Mouse (Mus musculus): ENCODE results near the gene Il31ra. TPM values are rescaled to one million over a fixed set of nuclear protein-coding genes. Genes with fewer than 3 reads are reported as not detected.

The Il31ra gene
- polyA plus RNA-seq, 1 experiment from 2014 or later: 0.22 TPM

DNA sequence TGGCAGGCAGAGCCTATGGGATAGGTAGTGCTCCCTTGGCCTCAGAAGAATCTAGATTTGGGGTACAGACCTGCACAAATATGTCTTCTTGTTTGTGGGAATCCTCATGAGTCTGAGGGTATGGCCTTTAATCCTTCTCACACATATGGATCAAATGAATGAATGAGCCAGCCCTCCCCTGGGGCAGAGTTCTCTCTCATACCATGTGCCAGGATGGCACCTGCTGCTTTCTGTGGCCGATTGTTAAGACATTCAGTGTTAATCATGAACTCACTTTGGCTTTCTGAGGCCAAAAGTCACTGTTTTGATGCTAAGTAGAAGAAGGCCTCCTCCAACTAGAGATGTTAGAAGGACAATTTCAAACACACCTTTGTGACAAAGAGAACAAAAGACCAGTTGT, 67.0 kb downstream of the Il31ra start:
- Histone ChIP-seq H3K9ac (replicated peaks; ENCODE audit: low read depth, low read length) (no peak overlapping the region), H3K4me2 (replicated peaks; ENCODE audit: low read depth, low read length) (no peak overlapping the region), H3K4me3 (ENCODE audit: low read depth, low read length) (no peak overlapping the region), H3K27me3 (ENCODE audit: control insufficient read depth, insufficient read depth, low read length) (no peaks in the 10 kb centered on the region), H3K4me1 (ENCODE audit: control insufficient read depth, insufficient read depth, low read length) (no peaks in the 10 kb centered on the region), H3K9me3 (ENCODE audit: control insufficient read depth, low read depth, low read length) (no peaks in the 10 kb centered on the region), H3K27ac (ENCODE audit: low read length) (no peak overlapping the region), H3K36me3 (ENCODE audit: control insufficient read depth, insufficient read depth, low read length) (no peaks in the 10 kb centered on the region)
- 73% methylated on average over 1 of the region's 1 CpGs for WGBS
- no peak for ATAC-seq (ENCODE audit: insufficient number of reproducible peaks, insufficient read depth, low FRiP score, low read depth)

DNA sequence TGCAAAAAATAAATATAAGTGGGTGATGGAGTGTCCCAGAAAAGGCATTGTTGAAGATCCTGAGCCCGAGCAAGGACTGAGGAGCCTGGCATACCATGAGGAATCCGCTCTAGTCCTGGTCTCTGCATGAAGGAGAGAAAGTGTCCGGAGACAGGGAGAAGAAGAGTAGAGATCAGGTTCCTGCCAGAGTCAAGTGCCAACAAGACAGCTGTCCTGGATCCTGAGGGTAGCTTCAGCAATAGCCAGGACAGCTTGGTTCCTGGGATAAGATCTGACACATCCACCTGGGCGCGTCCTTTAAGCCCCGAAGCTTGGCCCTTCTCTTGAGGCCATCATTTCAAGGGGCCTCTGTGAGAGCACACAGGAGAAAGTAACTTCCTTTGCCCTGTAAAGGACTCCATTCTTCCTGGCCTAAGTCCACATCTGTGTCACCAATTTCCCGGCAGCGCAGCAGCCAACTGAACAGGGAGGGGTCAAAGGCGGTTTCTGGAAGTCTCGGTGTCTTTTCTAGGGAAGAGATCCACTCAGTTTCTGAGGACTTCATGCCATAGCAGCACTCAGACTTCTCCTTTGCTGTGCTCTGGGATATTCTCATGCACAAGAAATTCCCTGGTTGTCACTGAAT, 70.7 kb downstream of the Il31ra start:
- no peak overlapping the region for H3K4me3 ChIP-seq (ENCODE audit: low read depth, low read length)
- H3K4me2 ChIP-seq (replicated peaks; ENCODE audit: low read depth, low read length): no peak overlapping the region
- no peak overlapping the region for H3K27ac ChIP-seq (ENCODE audit: low read length)
- peaks cover 2% of the 10 kb centered on the region; the same call in 1 of the 2 replicates for H3K9me3 ChIP-seq (ENCODE audit: control insufficient read depth, low read depth, low read length)
- H3K36me3 ChIP-seq (ENCODE audit: control insufficient read depth, insufficient read depth, low read length): no peaks in the 10 kb centered on the region
- H3K9ac ChIP-seq (replicated peaks; ENCODE audit: low read depth, low read length): no peak overlapping the region
- H3K4me1 ChIP-seq (ENCODE audit: control insufficient read depth, insufficient read depth, low read length): no peaks in the 10 kb centered on the region
- no peaks in the 10 kb centered on the region for H3K27me3 ChIP-seq (ENCODE audit: control insufficient read depth, insufficient read depth, low read length)
- 88% methylated on average over 10 of the region's 10 CpGs for WGBS
- no peak for ATAC-seq (ENCODE audit: insufficient number of reproducible peaks, insufficient read depth, low FRiP score, low read depth)

GRCm38 (mm10) chr13:112522896-112523295, 71.3 kb downstream of the Il31ra start:
- Histone ChIP-seq H3K36me3 (ENCODE audit: control insufficient read depth, insufficient read depth, low read length) (no peaks in the 10 kb centered on the region), H3K4me3 (ENCODE audit: low read depth, low read length) (no peak overlapping the region), H3K4me2 (replicated peaks; ENCODE audit: low read depth, low read length) (no peak overlapping the region), H3K9me3 (ENCODE audit: control insufficient read depth, low read depth, low read length) (peaks cover 7% of the 10 kb centered on the region; the same call in 1 of the 2 replicates), H3K4me1 (ENCODE audit: control insufficient read depth, insufficient read depth, low read length) (no peaks in the 10 kb centered on the region), H3K9ac (replicated peaks; ENCODE audit: low read depth, low read length) (no peak overlapping the region), H3K27ac (ENCODE audit: low read length) (no peak overlapping the region), H3K27me3 (ENCODE audit: control insufficient read depth, insufficient read depth, low read length) (no peaks in the 10 kb centered on the region)
- WGBS: 81% methylated on average over 3 of the region's 3 CpGs
- no peak for ATAC-seq (ENCODE audit: insufficient number of reproducible peaks, insufficient read depth, low FRiP score, low read depth)

DNA sequence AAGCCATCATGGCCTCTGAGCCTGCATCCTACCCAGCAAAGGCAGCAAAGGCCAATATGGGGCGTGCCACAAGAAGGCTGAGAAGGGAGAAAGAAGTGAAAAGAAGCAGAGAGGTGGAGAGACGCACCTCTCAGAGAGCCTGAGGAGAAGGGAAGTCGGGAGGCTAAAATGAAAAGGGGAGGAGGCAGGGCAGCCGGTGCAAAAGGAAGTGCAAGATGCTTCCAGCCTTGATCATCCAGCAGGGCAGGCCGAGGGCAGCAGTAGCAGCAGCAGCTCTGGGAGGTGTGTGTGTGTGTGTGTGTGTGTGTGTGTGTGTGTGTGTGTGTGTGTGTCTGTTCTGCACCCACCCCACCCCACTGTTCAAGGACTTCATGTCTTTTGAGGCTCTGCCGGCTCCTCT, 71.9 kb downstream of the Il31ra start:
- H3K27me3 ChIP-seq (ENCODE audit: control insufficient read depth, insufficient read depth, low read length): no peaks in the 10 kb centered on the region
- H3K36me3 ChIP-seq (ENCODE audit: control insufficient read depth, insufficient read depth, low read length): no peaks in the 10 kb centered on the region
- WGBS: 48% methylated on average over 6 of the region's 6 CpGs
- no peak overlapping the region for H3K4me2 ChIP-seq (replicated peaks; ENCODE audit: low read depth, low read length)
- ATAC-seq (ENCODE audit: insufficient number of reproducible peaks, insufficient read depth, low FRiP score, low read depth): no peak
- H3K9me3 ChIP-seq (ENCODE audit: control insufficient read depth, low read depth, low read length): peaks cover 7% of the 10 kb centered on the region; the same call in 1 of the 2 replicates
- no peak overlapping the region for H3K27ac ChIP-seq (ENCODE audit: low read length)
- no peak overlapping the region for H3K4me3 ChIP-seq (ENCODE audit: low read depth, low read length)
- no peak overlapping the region for H3K9ac ChIP-seq (replicated peaks; ENCODE audit: low read depth, low read length)
- H3K4me1 ChIP-seq (ENCODE audit: control insufficient read depth, insufficient read depth, low read length): no peaks in the 10 kb centered on the region

DNA sequence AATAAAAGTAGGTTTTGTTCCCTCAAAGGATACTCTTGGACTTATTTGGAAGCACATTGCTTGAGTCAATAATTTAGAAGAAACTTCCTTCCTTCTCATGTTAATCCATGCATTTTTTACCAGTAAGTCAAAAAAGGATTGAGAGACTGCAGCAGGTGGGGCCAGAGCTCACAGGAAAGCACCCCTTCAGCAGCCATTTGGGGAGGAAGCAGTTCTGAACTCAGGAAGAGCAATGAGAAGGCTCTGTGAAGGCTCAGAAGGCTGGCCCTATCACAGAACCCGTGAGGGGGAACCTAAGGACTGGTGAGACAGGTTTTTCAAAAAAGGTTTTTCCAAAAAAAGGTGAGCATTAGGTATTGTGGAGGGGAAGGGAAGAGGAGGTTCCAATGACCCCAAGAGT, 79.6 kb downstream of the Il31ra start:
- no peak for ATAC-seq (ENCODE audit: insufficient number of reproducible peaks, insufficient read depth, low FRiP score, low read depth)
- Histone ChIP-seq H3K27ac (ENCODE audit: low read length) (no peak overlapping the region), H3K36me3 (ENCODE audit: control insufficient read depth, insufficient read depth, low read length) (no peaks in the 10 kb centered on the region), H3K9me3 (ENCODE audit: control insufficient read depth, low read depth, low read length) (peaks cover 7% of the 10 kb centered on the region; the same call in 1 of the 2 replicates), H3K27me3 (ENCODE audit: control insufficient read depth, insufficient read depth, low read length) (no peaks in the 10 kb centered on the region), H3K4me2 (replicated peaks; ENCODE audit: low read depth, low read length) (no peak overlapping the region), H3K4me3 (ENCODE audit: low read depth, low read length) (no peak overlapping the region), H3K9ac (replicated peaks; ENCODE audit: low read depth, low read length) (no peak overlapping the region), H3K4me1 (ENCODE audit: control insufficient read depth, insufficient read depth, low read length) (no peaks in the 10 kb centered on the region)
- WGBS: 63% methylated on average over 1 of the region's 1 CpGs

- H3K27me3 ChIP-seq (ENCODE audit: control insufficient read depth, insufficient read depth, low read length): no peaks in the 10 kb centered on the region
- no peak overlapping the region for H3K4me3 ChIP-seq (ENCODE audit: low read depth, low read length)
- ATAC-seq (ENCODE audit: insufficient number of reproducible peaks, insufficient read depth, low FRiP score, low read depth): no peak
- no peaks in the 10 kb centered on the region for H3K9me3 ChIP-seq (ENCODE audit: control insufficient read depth, low read depth, low read length)
- H3K36me3 ChIP-seq (ENCODE audit: control insufficient read depth, insufficient read depth, low read length): peaks cover 2% of the 10 kb centered on the region; the same call in 1 of the 2 replicates
- WGBS: 81% methylated on average over 5 of the region's 5 CpGs
- H3K4me2 ChIP-seq (replicated peaks; ENCODE audit: low read depth, low read length): no peak overlapping the region
- no peaks in the 10 kb centered on the region for H3K4me1 ChIP-seq (ENCODE audit: control insufficient read depth, insufficient read depth, low read length)
- no peak overlapping the region for H3K9ac ChIP-seq (replicated peaks; ENCODE audit: low read depth, low read length)
- H3K27ac ChIP-seq (ENCODE audit: low read length): no peak overlapping the region
These were observed 81.3 kb downstream of the Il31ra start for GRCm38 (mm10) chr13:112512824-112513223.

DNA sequence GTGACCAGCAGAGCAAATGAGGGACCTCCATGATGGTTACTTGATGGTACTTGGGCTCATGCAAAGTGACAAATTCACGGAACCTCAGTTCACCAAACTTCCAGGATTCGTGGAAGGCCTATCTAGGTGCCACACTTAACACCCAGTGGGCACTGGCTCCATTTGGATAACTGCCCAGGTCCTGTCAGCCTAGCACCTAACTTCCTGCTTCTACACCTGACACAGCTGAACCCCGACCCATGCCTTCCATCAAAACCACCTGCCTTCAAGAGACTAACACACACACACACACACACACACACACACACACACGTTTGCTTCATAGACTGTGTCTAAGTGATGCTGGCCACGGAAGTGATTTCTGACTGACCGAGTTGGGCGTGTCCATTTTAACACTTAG, 82.3 kb downstream of the Il31ra start:
- Histone ChIP-seq H3K36me3 (ENCODE audit: control insufficient read depth, insufficient read depth, low read length) (peaks cover 5% of the 10 kb centered on the region; the same call in 1 of the 2 replicates), H3K9ac (replicated peaks; ENCODE audit: low read depth, low read length) (no peak overlapping the region), H3K4me1 (ENCODE audit: control insufficient read depth, insufficient read depth, low read length) (no peaks in the 10 kb centered on the region), H3K4me2 (replicated peaks; ENCODE audit: low read depth, low read length) (no peak overlapping the region), H3K9me3 (ENCODE audit: control insufficient read depth, low read depth, low read length) (no peaks in the 10 kb centered on the region), H3K27me3 (ENCODE audit: control insufficient read depth, insufficient read depth, low read length) (no peaks in the 10 kb centered on the region), H3K4me3 (ENCODE audit: low read depth, low read length) (no peak overlapping the region), H3K27ac (ENCODE audit: low read length) (no peak overlapping the region)
- ATAC-seq (ENCODE audit: insufficient number of reproducible peaks, insufficient read depth, low FRiP score, low read depth): no peak
- 81% methylated on average over 7 of the region's 7 CpGs for WGBS

GRCm38 (mm10) chr13:112511261-112511660, 82.9 kb downstream of the Il31ra start:
- Histone ChIP-seq H3K27ac (ENCODE audit: low read length) (no peak overlapping the region), H3K9me3 (ENCODE audit: control insufficient read depth, low read depth, low read length) (no peaks in the 10 kb centered on the region), H3K36me3 (ENCODE audit: control insufficient read depth, insufficient read depth, low read length) (peaks cover 8% of the 10 kb centered on the region), H3K4me2 (replicated peaks; ENCODE audit: low read depth, low read length) (no peak overlapping the region), H3K27me3 (ENCODE audit: control insufficient read depth, insufficient read depth, low read length) (no peaks in the 10 kb centered on the region), H3K4me3 (ENCODE audit: low read depth, low read length) (no peak overlapping the region), H3K4me1 (ENCODE audit: control insufficient read depth, insufficient read depth, low read length) (no peaks in the 10 kb centered on the region), H3K9ac (replicated peaks; ENCODE audit: low read depth, low read length) (no peak overlapping the region)
- WGBS: 75% methylated on average over 11 of the region's 11 CpGs
- 0 out of 2 replicates have a peak, but pooled peaks have one; percentile 40 for ATAC-seq (ENCODE audit: insufficient number of reproducible peaks, insufficient read depth, low FRiP score, low read depth)

Measured in stomach, embryonic 14.5 days (tissue).